Mouse (Mus musculus) liver, postnatal 0 days (tissue): ENCODE results near the gene Prickle2.

Experiments used
- CTCF ChIP-seq: sonication (generic); IDR thresholded peaks from 2 replicates; pipeline ENCODE4 v1.5.1; 2016; ENCODE audit warnings: antibody characterized with exemption, low read depth
- EP300 ChIP-seq: IDR thresholded peaks from 2 replicates; pipeline ENCODE4 v1.6.1; 2016; ENCODE audit warnings: antibody characterized with exemption, low read depth, mild to moderate bottlenecking

DNA sequence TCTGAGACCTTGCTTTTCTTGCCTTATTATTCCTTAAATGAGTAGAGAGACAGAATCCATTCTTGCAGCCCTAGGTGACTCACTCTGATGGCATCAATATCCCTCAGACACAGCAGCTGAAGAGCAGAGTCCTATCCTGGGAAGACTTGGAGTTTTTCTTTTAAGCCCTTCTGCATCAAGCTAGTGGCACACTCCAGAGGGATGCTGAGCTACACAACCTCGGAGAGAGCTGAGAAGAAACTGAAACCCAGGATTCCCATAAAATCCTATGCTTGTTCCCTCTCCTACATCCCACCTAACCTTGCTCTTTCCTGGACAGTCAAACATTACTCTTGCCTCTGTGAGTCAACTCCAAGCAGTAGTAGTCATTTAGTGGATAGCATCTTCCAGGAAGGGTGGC lies 256.0 kb downstream of the Prickle2 start:
- no peak for TF ChIP-seq CTCF
- TF ChIP-seq EP300: no peak
